Mouse (Mus musculus) heart, embryonic 13.5 days (tissue): ENCODE data around the gene Stac. TPM values are rescaled to one million over a fixed set of nuclear protein-coding genes. Genes with fewer than 3 reads are reported as not detected.

Experiments used
- ATAC-seq: fragments of 200-750 bp; cut with Nextera tagmentation; 2 replicates; pipeline ENCODE4 v1.8.0; 2017; ENCODE audit warnings: moderate TSS enrichment; ENCODE audit not compliant: insufficient number of reproducible peaks, low FRiP score, low TSS enrichment; ENCODE audit errors: extremely low read depth
- H3K27ac ChIP-seq: fragments of 300-500 bp; sonication (generic); replicated peaks from 2 replicates; pipeline ENCODE4 v1.5.1; 2015; ENCODE audit warnings: moderate library complexity, mild to moderate bottlenecking, inconsistent platforms
- H3K27me3 ChIP-seq: fragments of 300-500 bp; sonication (generic); replicated peaks from 2 replicates; pipeline ENCODE4 v1.6.1; 2015; ENCODE audit warnings: mild to moderate bottlenecking, inconsistent platforms
- H3K36me3 ChIP-seq: fragments of 300-500 bp; sonication (generic); 2 replicates; pipeline ENCODE4 v1.6.1; 2015; ENCODE audit warnings: mild to moderate bottlenecking, inconsistent platforms
- H3K4me1 ChIP-seq: fragments of 300-500 bp; sonication (generic); 2 replicates; pipeline ENCODE4 v1.6.1; 2015; ENCODE audit warnings: inconsistent platforms
- H3K4me2 ChIP-seq: fragments of 300-500 bp; sonication (generic); 2 replicates; pipeline ENCODE4 v1.6.1; 2015; ENCODE audit warnings: inconsistent platforms, mild to moderate bottlenecking, moderate library complexity
- H3K4me3 ChIP-seq: fragments of 300-500 bp; sonication (generic); 2 replicates; pipeline ENCODE4 v1.5.1; 2015; ENCODE audit warnings: moderate library complexity, mild to moderate bottlenecking, inconsistent platforms
- H3K9ac ChIP-seq: fragments of 300-500 bp; sonication (generic); 2 replicates; pipeline ENCODE4 v1.6.1; 2015; ENCODE audit warnings: inconsistent platforms, mild to moderate bottlenecking, moderate library complexity
- H3K9me3 ChIP-seq: fragments of 300-500 bp; sonication (generic); 2 replicates; pipeline ENCODE4 v1.6.1; 2016; ENCODE audit warnings: inconsistent platforms
- WGBS: fragments of 180-500 bp; shearing (Covaris S2); methylation state at CpG from one replicate; pipeline ENCODE4 v1.1.7; 2015; ENCODE audit warnings: mixed read lengths; 5-methylcytosine and 5-hydroxymethylcytosine counted together
- polyA plus RNA-seq: library from polyadenylated mRNA; unstranded; fragments of >200 nt; fragmentation: Nextera tagmentation; extraction: Ambion mirVana; gene quantifications from 2 replicates; pipeline ENCODE4 v1.2.1, GENCODE M21; 2015

Gene Stac
- polyA plus RNA-seq, 1 experiment from 2014 or later = 0.86 TPM

GRCm38 (mm10) chr9:111551461-111552190, 138.5 kb downstream of the Stac start:
- no peak overlapping the region for H3K27ac ChIP-seq
- no peak overlapping the region for H3K4me3 ChIP-seq
- H3K9me3 ChIP-seq = no peaks in the 10 kb centered on the region
- no peak overlapping the region for H3K4me2 ChIP-seq
- WGBS = 58% methylated on average over 15 of the region's 15 CpGs
- H3K9ac ChIP-seq = no peak overlapping the region
- peaks cover 5% of the 10 kb centered on the region; the same call in 1 of the 2 replicates for H3K4me1 ChIP-seq
- no peak for ATAC-seq
- H3K36me3 ChIP-seq = no peaks in the 10 kb centered on the region
- H3K27me3 ChIP-seq = no peaks in the 10 kb centered on the region

- WGBS = 78% methylated on average over 8 of the region's 8 CpGs
- Histone ChIP-seq H3K27ac (no peak overlapping the region), H3K4me3 (no peak overlapping the region), H3K4me2 (no peak overlapping the region), H3K9me3 (no peaks in the 10 kb centered on the region), H3K27me3 (no peaks in the 10 kb centered on the region), H3K9ac (no peak overlapping the region), H3K36me3 (no peaks in the 10 kb centered on the region), H3K4me1 (peaks cover 4% of the 10 kb centered on the region; the same call in 1 of the 2 replicates)
- ATAC-seq = no peak
Observed at GRCm38 (mm10) chr9:111550963-111551321, 139.2 kb downstream of the Stac start.

GRCm38 (mm10) chr9:111550281-111550962, 139.7 kb downstream of the Stac start:
- 72% methylated on average over 21 of the region's 21 CpGs for WGBS
- Histone ChIP-seq H3K4me3 (no peak overlapping the region), H3K9me3 (no peaks in the 10 kb centered on the region), H3K36me3 (no peaks in the 10 kb centered on the region), H3K4me1 (peaks cover 4% of the 10 kb centered on the region; the same call in 1 of the 2 replicates), H3K27ac (no peak overlapping the region), H3K27me3 (no peaks in the 10 kb centered on the region), H3K9ac (no peak overlapping the region), H3K4me2 (no peak overlapping the region)
- ATAC-seq = no peak

GRCm38 (mm10) chr9:111542663-111543062, 147.5 kb downstream of the Stac start:
- no peak overlapping the region for H3K27ac ChIP-seq
- no peaks in the 10 kb centered on the region for H3K9me3 ChIP-seq
- WGBS = 70% methylated on average over 6 of the region's 6 CpGs
- no peak overlapping the region for H3K9ac ChIP-seq
- no peaks in the 10 kb centered on the region for H3K27me3 ChIP-seq
- H3K4me2 ChIP-seq = no peak overlapping the region
- ATAC-seq = no peak
- no peaks in the 10 kb centered on the region for H3K36me3 ChIP-seq
- no peaks in the 10 kb centered on the region for H3K4me1 ChIP-seq
- H3K4me3 ChIP-seq = no peak overlapping the region

DNA sequence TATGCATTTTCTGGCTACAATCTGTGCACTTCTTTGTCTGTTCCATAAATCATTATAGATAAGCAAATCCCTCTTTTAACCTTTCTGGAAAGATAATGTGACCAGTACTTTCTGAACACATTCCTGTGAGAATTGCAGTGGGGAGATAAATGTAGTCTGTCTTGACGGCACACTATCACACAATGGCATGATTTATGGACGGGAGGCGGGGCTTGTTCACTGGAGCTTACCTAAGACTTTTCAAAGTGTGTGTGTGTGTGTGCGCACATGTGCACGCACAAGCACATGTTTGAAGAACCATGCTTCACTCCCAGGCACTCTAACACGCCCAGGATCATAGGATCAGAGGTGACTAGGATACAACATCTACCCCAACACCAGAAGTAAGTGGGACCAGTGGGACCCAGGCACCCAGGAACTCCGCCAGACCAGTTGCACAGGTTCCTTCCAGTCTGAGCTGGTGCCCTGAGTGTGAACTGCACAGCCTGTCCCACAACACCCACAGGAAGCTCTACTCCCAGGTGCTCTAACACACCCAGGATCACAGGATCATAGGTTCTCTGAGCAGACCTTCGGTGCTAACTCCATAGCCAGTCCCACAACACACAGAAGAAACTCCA, 154.6 kb downstream of the Stac start:
- Histone ChIP-seq H3K4me2 (no peak overlapping the region), H3K4me3 (no peak overlapping the region), H3K36me3 (no peaks in the 10 kb centered on the region), H3K9me3 (no peaks in the 10 kb centered on the region), H3K27me3 (no peaks in the 10 kb centered on the region), H3K9ac (no peak overlapping the region), H3K27ac (no peak overlapping the region), H3K4me1 (peaks cover 10% of the 10 kb centered on the region)
- ATAC-seq = no peak
- 73% methylated on average over 8 of the region's 8 CpGs for WGBS

DNA sequence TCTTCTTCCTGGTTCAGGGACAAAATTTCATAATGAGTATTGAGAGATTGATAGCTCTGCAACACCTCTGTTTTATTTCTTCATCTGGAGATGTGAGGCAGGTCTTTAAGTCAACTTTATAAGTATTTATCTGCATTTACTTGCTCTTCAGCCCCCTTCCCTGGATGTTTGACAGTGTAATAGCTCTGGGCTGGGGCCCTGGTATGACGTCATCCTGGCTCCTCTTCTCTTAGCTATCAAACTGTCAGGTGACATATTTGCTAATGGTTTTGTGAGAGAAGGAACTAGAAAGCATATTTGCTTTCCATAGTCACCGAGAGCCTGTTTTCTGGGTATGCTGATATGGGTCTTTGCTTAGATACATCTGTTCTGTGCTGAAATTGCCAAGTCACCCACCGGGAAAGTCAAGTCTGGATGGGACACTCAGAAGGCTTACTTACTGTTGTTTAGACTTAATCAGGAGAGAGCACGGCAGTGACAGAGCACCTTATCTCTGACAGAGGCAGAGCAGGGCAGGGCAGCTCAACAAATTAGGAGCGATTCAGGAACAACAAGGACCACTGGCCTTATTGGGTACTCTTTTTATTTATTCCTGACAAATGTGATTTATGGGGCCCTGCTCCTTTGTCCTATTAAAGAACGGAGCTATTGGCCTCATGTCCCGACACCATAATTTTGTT, 155.3 kb downstream of the Stac start:
- no peaks in the 10 kb centered on the region for H3K36me3 ChIP-seq
- 29% methylated on average over 7 of the region's 7 CpGs for WGBS
- no peak for ATAC-seq

DNA sequence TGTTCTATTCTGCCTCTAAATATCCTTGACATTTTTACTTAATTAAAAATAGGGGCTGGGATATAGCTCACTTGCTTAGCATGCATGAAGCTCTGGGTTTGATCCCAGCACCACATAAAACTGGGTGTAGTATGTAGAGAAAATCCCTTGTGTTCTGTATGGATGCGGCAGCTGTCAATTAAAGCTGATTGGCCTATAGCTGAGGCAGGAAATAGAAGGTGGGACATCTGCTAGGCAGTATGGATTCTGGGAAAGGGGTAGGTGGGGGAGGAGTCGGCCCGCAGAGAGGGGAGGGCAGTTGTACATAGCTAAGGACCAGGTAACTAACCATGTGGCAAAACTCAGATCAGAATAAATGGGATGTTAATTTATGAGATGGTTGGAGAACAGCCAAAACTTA, 166.3 kb downstream of the Stac start:
- Histone ChIP-seq H3K9me3 (no peaks in the 10 kb centered on the region), H3K4me2 (no peak overlapping the region), H3K4me3 (no peak overlapping the region), H3K27me3 (no peaks in the 10 kb centered on the region), H3K36me3 (no peaks in the 10 kb centered on the region), H3K9ac (no peak overlapping the region), H3K4me1 (no peaks in the 10 kb centered on the region), H3K27ac (no peak overlapping the region)
- 80% methylated on average over 3 of the region's 3 CpGs for WGBS
- ATAC-seq = no peak

More for the DNA sequence above, 155.3 kb downstream of the Stac start:
- no peak overlapping the region for H3K27ac ChIP-seq
- H3K4me2 ChIP-seq = no peak overlapping the region
- no peak overlapping the region for H3K9ac ChIP-seq
- no peaks in the 10 kb centered on the region for H3K27me3 ChIP-seq
- H3K4me1 ChIP-seq = peaks cover 10% of the 10 kb centered on the region
- H3K9me3 ChIP-seq = no peaks in the 10 kb centered on the region
- H3K4me3 ChIP-seq = no peak overlapping the region

- H3K4me2 ChIP-seq = no peak overlapping the region
- no peak for ATAC-seq
- no peaks in the 10 kb centered on the region for H3K9me3 ChIP-seq
- 82% methylated on average over 11 of the region's 11 CpGs for WGBS
- no peaks in the 10 kb centered on the region for H3K27me3 ChIP-seq
- no peaks in the 10 kb centered on the region for H3K36me3 ChIP-seq
- H3K27ac ChIP-seq = no peak overlapping the region
- no peak overlapping the region for H3K4me3 ChIP-seq
- no peak overlapping the region for H3K9ac ChIP-seq
- H3K4me1 ChIP-seq = no peaks in the 10 kb centered on the region
Observed at GRCm38 (mm10) chr9:111523111-111523510, 167.0 kb downstream of the Stac start.

- no peak overlapping the region for H3K4me3 ChIP-seq
- no peak for ATAC-seq
- no peaks in the 10 kb centered on the region for H3K4me1 ChIP-seq
- H3K27me3 ChIP-seq = no peaks in the 10 kb centered on the region
- no peak overlapping the region for H3K27ac ChIP-seq
- WGBS = 74% methylated on average over 7 of the region's 7 CpGs
- no peaks in the 10 kb centered on the region for H3K9me3 ChIP-seq
- no peak overlapping the region for H3K4me2 ChIP-seq
- no peaks in the 10 kb centered on the region for H3K36me3 ChIP-seq
- H3K9ac ChIP-seq = no peak overlapping the region
Observed at GRCm38 (mm10) chr9:111522226-111522625, 167.9 kb downstream of the Stac start.

DNA sequence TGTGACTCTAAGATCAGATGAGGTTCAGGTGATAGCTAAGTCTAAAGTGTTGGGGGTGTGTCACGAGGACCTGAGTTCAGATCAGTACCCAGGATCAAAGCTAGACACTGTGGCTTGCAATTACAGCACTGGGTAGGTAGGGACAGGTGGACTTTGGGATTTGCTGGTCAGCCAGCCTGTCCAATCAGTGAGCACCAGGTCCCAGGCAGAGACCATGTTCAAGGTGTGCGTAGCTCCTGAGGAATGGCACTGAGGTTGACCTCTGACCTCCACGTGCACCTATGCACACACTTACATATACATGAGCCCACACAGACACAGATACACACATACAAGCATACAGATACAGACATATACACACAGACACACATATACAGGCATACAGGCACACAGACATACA, 174.6 kb downstream of the Stac start:
- no peak overlapping the region for H3K27ac ChIP-seq
- no peaks in the 10 kb centered on the region for H3K9me3 ChIP-seq
- no peak overlapping the region for H3K4me2 ChIP-seq
- H3K27me3 ChIP-seq = no peaks in the 10 kb centered on the region
- ATAC-seq = no peak
- no peaks in the 10 kb centered on the region for H3K36me3 ChIP-seq
- H3K9ac ChIP-seq = no peak overlapping the region
- H3K4me1 ChIP-seq = 0 out of 2 replicates have a peak, but pooled peaks cover 3% of the 10 kb centered on the region
- H3K4me3 ChIP-seq = no peak overlapping the region
- WGBS = 77% methylated on average over 3 of the region's 3 CpGs
